Mouse (Mus musculus): ENCODE data around the gene Rgl1. TPM values are rescaled to one million over a fixed set of nuclear protein-coding genes. Genes with fewer than 3 reads are reported as not detected.
A peak's percentile ranks its signal among the peaks of the same experiment; 100 is the strongest.

Rgl1 gene
- total RNA-seq, 2 experiments from 2014 or later: 113 to 132 TPM

GRCm38 (mm10) chr1:152618381-152618780, 147.8 kb downstream of the Rgl1 start:
- no peak for DNase-seq (ENCODE audit: extremely low spot score in 1 of 2, low spot score in 2 of 2)
- intact Hi-C loops (cut with DNase I): no loop called here
- Histone ChIP-seq H3K4me3 (no peak overlapping the region), H3K27ac (no peak overlapping the region)
- peak; percentile 47 for TF ChIP-seq CTCF (IDR thresholded peaks at IDR 0.05)

GRCm38 (mm10) chr1:152617745-152618342, 148.3 kb downstream of the Rgl1 start:
- no peak for TF ChIP-seq CTCF (IDR thresholded peaks at IDR 0.05)
- Histone ChIP-seq H3K4me3 (no peak overlapping the region), H3K27ac (no peak overlapping the region)
- intact Hi-C loops (cut with DNase I): no loop called here
- DNase-seq (ENCODE audit: extremely low spot score in 1 of 2, low spot score in 2 of 2): no peak

GRCm38 (mm10) chr1:152616777-152617057, 149.4 kb downstream of the Rgl1 start:
- DNase-seq (ENCODE audit: extremely low spot score in 1 of 2, low spot score in 2 of 2): no peak
- Histone ChIP-seq H3K4me3 (no peak overlapping the region), H3K27ac (no peak overlapping the region)
- intact Hi-C loops (cut with DNase I): no loop called here
- no peak for TF ChIP-seq CTCF (IDR thresholded peaks at IDR 0.05)

- DNase-seq (ENCODE audit: extremely low spot score in 1 of 2, low spot score in 2 of 2): no peak
- no peak overlapping the region for H3K27ac ChIP-seq
- no peak overlapping the region for H3K4me3 ChIP-seq
- intact Hi-C loops (cut with DNase I): no loop called here
- TF ChIP-seq CTCF (IDR thresholded peaks at IDR 0.05): no peak
Measured at GRCm38 (mm10) chr1:152615987-152616776, 150.0 kb downstream of the Rgl1 start.

- DNase-seq (ENCODE audit: extremely low spot score in 1 of 2, low spot score in 2 of 2): no peak
- no peak for TF ChIP-seq CTCF (IDR thresholded peaks at IDR 0.05)
- Histone ChIP-seq H3K27ac (no peak overlapping the region), H3K4me3 (no peak overlapping the region)
- intact Hi-C loops (cut with DNase I): no loop called here
Measured at GRCm38 (mm10) chr1:152614743-152615380, 151.3 kb downstream of the Rgl1 start.

- Histone ChIP-seq H3K4me3 (no peak overlapping the region), H3K27ac (no peak overlapping the region)
- intact Hi-C loops (cut with DNase I): no loop called here
- TF ChIP-seq CTCF (IDR thresholded peaks at IDR 0.05): no peak
- DNase-seq (ENCODE audit: extremely low spot score in 1 of 2, low spot score in 2 of 2): no peak
Measured at GRCm38 (mm10) chr1:152613158-152613857, 152.8 kb downstream of the Rgl1 start.

- H3K27ac ChIP-seq: peak overlapping the region; percentile 24; the same call in 1 of the 2 replicates
- DNase-seq (ENCODE audit: extremely low spot score in 1 of 2, low spot score in 2 of 2): no peak
- no peak overlapping the region for H3K4me3 ChIP-seq
- intact Hi-C loops (cut with DNase I): no loop called here
- TF ChIP-seq CTCF (IDR thresholded peaks at IDR 0.05): no peak
Measured at GRCm38 (mm10) chr1:152612535-152613157, 153.5 kb downstream of the Rgl1 start.

- Histone ChIP-seq H3K4me3 (no peak overlapping the region), H3K27ac (no peak overlapping the region)
- intact Hi-C loops (cut with DNase I): no loop called here
- no peak for TF ChIP-seq CTCF (IDR thresholded peaks at IDR 0.05)
- no peak for DNase-seq (ENCODE audit: extremely low spot score in 1 of 2, low spot score in 2 of 2)
Measured at GRCm38 (mm10) chr1:152609547-152609946, 156.6 kb downstream of the Rgl1 start.

- Histone ChIP-seq H3K27ac (no peak overlapping the region), H3K4me3 (no peak overlapping the region)
- TF ChIP-seq CTCF (IDR thresholded peaks at IDR 0.05): no peak
- no peak for DNase-seq (ENCODE audit: extremely low spot score in 1 of 2, low spot score in 2 of 2)
- intact Hi-C loops (cut with DNase I): no loop called here
Measured at GRCm38 (mm10) chr1:152609006-152609405, 157.1 kb downstream of the Rgl1 start.

GRCm38 (mm10) chr1:152607765-152608164, 158.4 kb downstream of the Rgl1 start:
- H3K4me3 ChIP-seq: no peak overlapping the region
- DNase-seq (ENCODE audit: extremely low spot score in 1 of 2, low spot score in 2 of 2): no peak
- intact Hi-C loops (cut with DNase I): no loop called here
- TF ChIP-seq CTCF (IDR thresholded peaks at IDR 0.05): no peak
- no peak overlapping the region for H3K27ac ChIP-seq

- no peak overlapping the region for H3K4me3 ChIP-seq
- no peak for TF ChIP-seq CTCF (IDR thresholded peaks at IDR 0.05)
- intact Hi-C loops (cut with DNase I): no loop called here
- H3K27ac ChIP-seq: no peak overlapping the region
- no peak for DNase-seq (ENCODE audit: extremely low spot score in 1 of 2, low spot score in 2 of 2)
Measured at GRCm38 (mm10) chr1:152606727-152607126, 159.4 kb downstream of the Rgl1 start.
